Mouse (Mus musculus): ENCODE results near the gene Shq1. TPM values are rescaled to one million over a fixed set of nuclear protein-coding genes. Genes with fewer than 3 reads are reported as not detected.

Shq1 gene
- polyA plus RNA-seq, 1 experiment = 3.1 TPM

- Histone ChIP-seq H3K4me3 (ENCODE audit: extremely low read depth, insufficient read depth, insufficient read length) (no peak overlapping the region), H3K27me3 (ENCODE audit: control insufficient read depth, insufficient read depth, low read length) (no peaks in the 10 kb centered on the region), H3K36me3 (ENCODE audit: control insufficient read depth, insufficient read depth, low read length) (no peaks in the 10 kb centered on the region), H3K27ac (ENCODE audit: insufficient read depth, low read length) (no peak overlapping the region), H3K4me1 (ENCODE audit: control insufficient read depth, insufficient read depth, insufficient read length) (no peaks in the 10 kb centered on the region)
- WGBS = 84% methylated on average over 2 of the region's 2 CpGs
- TF ChIP-seq POLR2A (IDR thresholded peaks at IDR 0.05; ENCODE audit: low read depth, low read length) = no peak
- no peak for TF ChIP-seq CTCF (IDR thresholded peaks at IDR 0.05; ENCODE audit: extremely low read depth, insufficient read depth, insufficient read length, insufficient replicate concordance)
- DNase-seq (ENCODE audit: low read depth in 1 of 2, low spot score in 2 of 2) = no peak
These were observed 47.0 kb downstream of the Shq1 start for GRCm38 (mm10) chr6:100623922-100624321.

- H3K36me3 ChIP-seq (ENCODE audit: control insufficient read depth, insufficient read depth, low read length) = no peaks in the 10 kb centered on the region
- TF ChIP-seq CTCF (IDR thresholded peaks at IDR 0.05; ENCODE audit: extremely low read depth, insufficient read depth, insufficient read length, insufficient replicate concordance) (no peak), POLR2A (IDR thresholded peaks at IDR 0.05; ENCODE audit: low read depth, low read length) (no peak)
- H3K27me3 ChIP-seq (ENCODE audit: control insufficient read depth, insufficient read depth, low read length) = no peaks in the 10 kb centered on the region
- no peaks in the 10 kb centered on the region for H3K4me1 ChIP-seq (ENCODE audit: control insufficient read depth, insufficient read depth, insufficient read length)
- no peak overlapping the region for H3K27ac ChIP-seq (ENCODE audit: insufficient read depth, low read length)
- 85% methylated on average over 2 of the region's 2 CpGs for WGBS
- DNase-seq (ENCODE audit: low read depth in 1 of 2, low spot score in 2 of 2) = no peak
- H3K4me3 ChIP-seq (ENCODE audit: extremely low read depth, insufficient read depth, insufficient read length) = no peak overlapping the region
These were observed 48.0 kb downstream of the Shq1 start for GRCm38 (mm10) chr6:100622861-100623507.

GRCm38 (mm10) chr6:100620411-100620810 is 50.5 kb downstream of the Shq1 start:
- H3K4me1 ChIP-seq (ENCODE audit: control insufficient read depth, insufficient read depth, insufficient read length) = no peaks in the 10 kb centered on the region
- H3K4me3 ChIP-seq (ENCODE audit: extremely low read depth, insufficient read depth, insufficient read length) = no peak overlapping the region
- WGBS = 90% methylated on average over 3 of the region's 3 CpGs
- H3K27ac ChIP-seq (ENCODE audit: insufficient read depth, low read length) = no peak overlapping the region
- no peak for TF ChIP-seq CTCF (IDR thresholded peaks at IDR 0.05; ENCODE audit: extremely low read depth, insufficient read depth, insufficient read length, insufficient replicate concordance)
- no peak for TF ChIP-seq POLR2A (IDR thresholded peaks at IDR 0.05; ENCODE audit: low read depth, low read length)
- no peaks in the 10 kb centered on the region for H3K36me3 ChIP-seq (ENCODE audit: control insufficient read depth, insufficient read depth, low read length)
- DNase-seq (ENCODE audit: low read depth in 1 of 2, low spot score in 2 of 2) = no peak
- H3K27me3 ChIP-seq (ENCODE audit: control insufficient read depth, insufficient read depth, low read length) = no peaks in the 10 kb centered on the region

DNA sequence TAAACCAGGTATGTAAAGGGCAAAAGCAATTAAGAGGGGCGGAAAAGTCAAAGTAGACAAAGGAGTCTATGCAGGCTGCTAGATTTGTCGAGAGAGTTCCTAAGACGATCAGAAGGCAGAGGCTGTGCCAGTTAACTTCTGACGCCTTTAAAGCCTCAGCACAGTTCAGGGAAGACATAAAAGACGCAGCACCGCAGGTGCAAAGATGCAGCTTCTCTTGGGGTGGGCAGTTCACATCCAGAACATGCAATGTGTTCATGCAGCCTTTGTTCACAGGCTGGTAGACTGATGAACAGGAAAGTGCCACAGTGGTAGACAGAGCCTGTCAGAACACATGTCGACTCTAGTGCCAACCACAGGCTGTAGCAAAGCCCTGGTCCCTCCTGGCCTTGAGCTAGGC is 51.6 kb downstream of the Shq1 start:
- H3K4me3 ChIP-seq (ENCODE audit: extremely low read depth, insufficient read depth, insufficient read length) = no peak overlapping the region
- DNase-seq (ENCODE audit: low read depth in 1 of 2, low spot score in 2 of 2) = no peak
- 86% methylated on average over 7 of the region's 7 CpGs for WGBS

DNA sequence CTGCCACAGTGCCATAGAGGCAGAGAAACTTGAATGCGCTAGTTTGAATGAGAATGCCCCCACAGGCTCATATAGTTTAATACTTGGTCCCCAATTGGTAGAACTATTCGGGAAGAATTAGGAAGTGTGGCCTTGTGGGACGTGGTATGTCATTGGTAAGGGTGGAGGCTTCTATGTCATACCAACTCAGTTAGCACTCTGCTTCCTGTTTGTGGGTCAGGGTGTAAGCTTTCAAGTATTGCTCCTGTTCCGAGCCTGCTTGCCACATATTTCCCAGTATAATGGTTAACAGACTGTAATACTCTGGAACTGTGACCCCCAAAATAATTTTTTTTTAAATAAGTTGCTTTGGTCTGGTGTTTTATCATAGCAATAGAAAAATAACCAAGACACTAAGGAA is 54.8 kb downstream of the Shq1 start:
- TF ChIP-seq POLR2A (IDR thresholded peaks at IDR 0.05; ENCODE audit: low read depth, low read length) = no peak
- no peak for DNase-seq (ENCODE audit: low read depth in 1 of 2, low spot score in 2 of 2)
- no peaks in the 10 kb centered on the region for H3K27me3 ChIP-seq (ENCODE audit: control insufficient read depth, insufficient read depth, low read length)
- H3K27ac ChIP-seq (ENCODE audit: insufficient read depth, low read length) = no peak overlapping the region
- no peak overlapping the region for H3K4me3 ChIP-seq (ENCODE audit: extremely low read depth, insufficient read depth, insufficient read length)
- H3K36me3 ChIP-seq (ENCODE audit: control insufficient read depth, insufficient read depth, low read length) = no peaks in the 10 kb centered on the region; the same call in 1 of the 2 replicates
- 70% methylated on average over 4 of the region's 4 CpGs for WGBS
- H3K4me1 ChIP-seq (ENCODE audit: control insufficient read depth, insufficient read depth, insufficient read length) = no peaks in the 10 kb centered on the region

More for the DNA sequence above, 51.6 kb downstream of the Shq1 start:
- Histone ChIP-seq H3K4me1 (ENCODE audit: control insufficient read depth, insufficient read depth, insufficient read length) (no peaks in the 10 kb centered on the region), H3K27ac (ENCODE audit: insufficient read depth, low read length) (no peak overlapping the region), H3K27me3 (ENCODE audit: control insufficient read depth, insufficient read depth, low read length) (no peaks in the 10 kb centered on the region), H3K36me3 (ENCODE audit: control insufficient read depth, insufficient read depth, low read length) (no peaks in the 10 kb centered on the region)
- TF ChIP-seq POLR2A (IDR thresholded peaks at IDR 0.05; ENCODE audit: low read depth, low read length) (no peak), CTCF (IDR thresholded peaks at IDR 0.05; ENCODE audit: extremely low read depth, insufficient read depth, insufficient read length, insufficient replicate concordance) (no peak)

DNA sequence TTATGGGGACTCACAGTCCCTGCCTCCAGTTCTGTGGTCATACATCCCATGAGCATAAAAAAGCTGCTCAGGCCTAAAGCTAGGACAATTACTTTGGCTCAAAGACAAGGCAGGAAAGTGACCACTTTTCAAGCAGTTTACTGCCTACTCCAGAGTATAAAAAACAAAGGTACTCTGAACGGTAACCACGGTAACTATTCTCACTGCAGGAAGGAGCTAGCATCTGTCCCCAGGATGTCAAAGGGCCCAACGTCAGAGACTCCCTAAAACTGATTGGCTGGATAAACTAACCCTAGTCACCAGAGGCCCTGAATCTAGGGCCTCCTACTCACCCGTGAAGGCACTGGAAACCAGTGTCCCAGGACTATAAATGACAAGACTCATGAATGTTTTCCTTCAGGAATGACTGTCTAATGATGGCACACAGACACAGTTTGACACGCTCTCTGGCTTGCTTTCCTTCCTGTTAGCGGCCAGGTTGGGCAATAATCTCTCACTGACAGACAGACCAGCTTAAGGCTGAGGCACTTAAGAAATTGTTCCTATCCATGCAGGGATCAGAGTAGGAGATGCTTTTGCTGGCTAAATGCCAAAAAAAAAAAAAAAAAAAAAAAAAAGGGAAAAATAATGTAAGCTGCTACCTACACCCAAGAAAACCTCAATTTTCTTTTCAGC is 57.2 kb downstream of the Shq1 start:
- no peaks in the 10 kb centered on the region; the same call in 1 of the 2 replicates for H3K36me3 ChIP-seq (ENCODE audit: control insufficient read depth, insufficient read depth, low read length)
- H3K27me3 ChIP-seq (ENCODE audit: control insufficient read depth, insufficient read depth, low read length) = no peaks in the 10 kb centered on the region
- no peak for DNase-seq (ENCODE audit: low read depth in 1 of 2, low spot score in 2 of 2)
- H3K27ac ChIP-seq (ENCODE audit: insufficient read depth, low read length) = no peak overlapping the region
- no peaks in the 10 kb centered on the region for H3K4me1 ChIP-seq (ENCODE audit: control insufficient read depth, insufficient read depth, insufficient read length)
- no peak overlapping the region for H3K4me3 ChIP-seq (ENCODE audit: extremely low read depth, insufficient read depth, insufficient read length)
- TF ChIP-seq POLR2A (IDR thresholded peaks at IDR 0.05; ENCODE audit: low read depth, low read length) (no peak), CTCF (IDR thresholded peaks at IDR 0.05; ENCODE audit: extremely low read depth, insufficient read depth, insufficient read length, insufficient replicate concordance) (no peak)
- WGBS = 87% methylated on average over 6 of the region's 6 CpGs

All from spleen, adult 2 months (tissue).